Mouse (Mus musculus) adrenal gland, postnatal 4 days (tissue): ENCODE data around the gene Rhoc. TPM values are rescaled to one million over a fixed set of nuclear protein-coding genes. Genes with fewer than 3 reads are reported as not detected.
A peak's percentile ranks its signal among the peaks of the same experiment; 100 is the strongest.
"Not testable (repeated sequence)": the region's sequence is repeated elsewhere in the genome, so short reads cannot be mapped to it uniquely, and the experiment has no call there.

ENCODE experiments used
- DNase-seq, 2 experiments: peaks; one replicate each; pipeline ENCODE4 v3.0.0; 2021 to 2022; ENCODE audit warnings: low spot score in 2 of 2, mixed read lengths in 2 of 2
- total RNA-seq, 2 experiments: library from RNA; stranded (reverse); gene quantifications; 2 replicates each; pipeline ENCODE4 v1.2.3; 2021

Gene Rhoc
- total RNA-seq, 2 experiments from 2014 or later, result 190 to 195 TPM

DNA sequence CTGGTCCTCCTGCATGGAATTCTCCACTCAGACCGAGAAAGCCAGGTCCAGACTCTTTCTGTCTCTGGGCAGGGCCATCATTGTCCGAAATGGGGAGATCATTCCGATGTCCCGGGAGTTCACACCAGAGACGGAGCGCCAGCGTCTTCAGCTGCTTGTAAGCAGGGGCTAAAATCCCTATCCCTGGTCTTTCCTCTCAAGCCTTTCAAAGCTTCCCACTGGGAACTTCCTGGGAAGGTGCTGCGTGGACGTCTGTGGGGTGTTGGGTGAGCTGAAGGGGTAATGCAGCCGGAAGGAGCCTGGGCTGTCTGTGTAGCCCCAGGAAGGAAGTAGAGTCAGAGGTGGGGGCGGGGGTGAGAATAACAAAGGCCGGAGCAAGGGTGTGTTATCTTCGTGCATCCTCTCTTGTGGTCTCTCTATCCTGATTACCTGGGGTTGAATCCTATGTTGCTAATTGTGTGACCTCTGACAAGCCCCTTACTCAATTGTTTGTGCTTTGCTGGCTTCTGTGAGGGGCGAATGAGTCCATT, 4.1 kb upstream of the Rhoc start:
- DNase-seq, result no peak

DNA sequence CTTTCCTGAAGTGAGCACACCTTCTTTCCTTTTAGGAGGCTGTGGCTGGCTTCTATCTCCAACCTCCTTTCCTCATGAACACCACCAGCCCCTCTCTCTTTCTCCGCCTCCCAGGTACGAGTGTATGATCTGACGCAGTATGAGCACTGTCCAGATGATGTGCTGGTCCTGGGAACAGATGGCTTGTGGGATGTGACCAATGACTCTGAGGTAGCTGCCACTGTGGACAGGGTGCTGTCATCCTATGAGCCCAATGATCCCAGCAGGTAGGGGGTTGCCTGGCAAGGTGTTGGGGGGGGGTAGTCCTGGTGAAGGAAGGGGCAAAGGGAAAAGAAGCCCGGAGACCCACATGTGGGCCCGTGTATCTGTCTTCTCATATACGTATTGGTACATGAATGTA, 2.9 kb upstream of the Rhoc start:
- DNase-seq, result no peak

DNA sequence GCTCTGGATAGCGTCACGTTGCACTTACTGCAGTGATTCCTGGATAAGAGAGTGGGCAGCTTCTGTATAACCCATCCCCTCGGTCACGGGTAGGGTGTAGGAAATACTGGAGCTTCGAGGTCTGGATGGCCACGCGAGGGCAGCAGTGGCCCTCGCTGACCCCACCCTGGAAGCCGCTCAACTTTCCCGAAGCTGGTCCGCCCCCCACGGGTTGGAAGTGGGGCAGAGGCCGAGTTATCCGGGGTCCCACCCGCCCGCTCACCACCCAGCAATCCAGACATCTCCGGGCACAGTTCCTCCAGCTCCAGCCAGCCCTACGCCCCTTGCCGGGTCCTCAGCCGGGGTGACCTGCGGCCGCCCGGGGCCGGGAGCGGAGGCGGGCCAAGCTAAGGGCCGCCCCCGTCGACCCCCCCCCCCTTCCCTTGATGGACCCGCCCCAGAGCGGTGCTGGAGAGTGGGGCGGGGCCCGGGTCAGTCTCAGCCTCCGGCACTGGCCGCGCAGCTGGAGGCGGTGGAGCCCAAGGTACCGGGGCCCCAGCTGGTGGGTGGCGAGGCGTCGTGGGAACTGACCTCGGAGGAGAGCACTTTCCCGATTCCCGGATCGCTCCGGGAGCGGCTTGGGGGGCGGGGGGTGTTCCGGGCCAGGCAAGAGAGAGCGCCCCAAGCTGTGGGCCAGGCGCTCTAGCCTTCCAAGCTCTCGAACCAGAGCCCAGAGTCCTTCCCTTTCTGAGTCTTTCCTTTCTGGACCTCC, 561 bp downstream of the Rhoc start:
- peak in 1 of 2 experiments; percentile 72 for DNase-seq

DNA sequence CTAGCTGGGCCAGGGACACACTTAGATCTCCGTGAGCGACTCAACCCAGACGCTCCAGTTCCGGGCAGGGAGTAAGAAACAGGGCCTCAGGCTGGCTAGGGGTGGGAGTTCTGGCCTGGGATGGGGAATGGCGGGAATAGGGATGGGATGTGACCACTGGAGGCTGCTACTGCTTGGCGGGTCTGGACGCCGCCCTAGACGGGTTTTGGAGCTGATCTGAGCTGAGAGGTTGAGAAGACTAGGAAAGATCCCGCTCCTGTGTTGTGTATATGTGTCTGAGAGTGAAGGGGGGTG, 1.1 kb downstream of the Rhoc start:
- no peak for DNase-seq

DNA sequence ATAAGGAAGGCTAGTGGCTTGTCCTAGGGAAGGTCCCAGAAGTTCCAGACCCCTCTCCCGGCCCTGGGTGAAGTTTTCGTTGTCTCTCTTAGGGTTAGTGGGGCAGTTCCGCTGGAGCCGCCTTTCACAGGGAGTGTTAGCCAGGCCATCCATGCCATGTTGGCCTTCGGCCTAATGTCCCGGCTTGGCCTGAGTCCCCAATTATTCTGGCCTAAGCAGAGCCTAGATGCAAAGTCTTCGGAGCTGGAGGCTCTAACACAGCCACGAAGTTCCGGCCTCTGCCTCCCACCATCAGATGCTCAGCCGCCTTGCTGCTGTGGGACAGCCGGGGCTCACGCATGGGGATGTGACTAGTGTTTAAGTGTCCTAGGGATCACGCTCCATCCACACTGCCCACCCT, 1.6 kb downstream of the Rhoc start:
- DNase-seq, result no peak

DNA sequence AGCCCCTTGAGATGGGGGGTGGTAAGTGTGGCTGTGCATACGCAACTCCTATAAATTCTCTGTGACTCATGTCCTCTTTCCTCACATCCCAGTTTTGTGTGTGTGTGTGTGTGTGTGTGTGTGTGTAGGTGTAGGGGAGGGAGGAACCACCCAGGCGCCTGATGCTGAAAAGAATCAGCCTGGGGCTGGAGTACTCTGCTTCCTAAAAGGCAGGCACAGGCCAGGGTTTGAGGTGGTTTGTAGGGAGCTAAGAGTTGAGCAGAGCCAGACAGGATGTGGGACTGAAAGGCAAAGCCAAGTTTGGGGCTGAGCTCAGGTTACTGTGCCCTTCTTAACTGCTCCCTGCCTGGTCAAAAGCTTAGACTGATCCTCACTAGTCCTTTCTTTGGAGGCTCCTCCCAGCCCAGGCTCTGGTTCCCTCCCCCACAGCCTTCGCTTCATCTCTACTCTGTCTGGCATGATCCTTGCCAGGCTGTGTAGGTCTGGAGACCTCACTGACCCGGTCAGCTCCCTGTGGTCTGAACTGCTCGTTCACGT, 2.3 kb downstream of the Rhoc start:
- no peak for DNase-seq

DNA sequence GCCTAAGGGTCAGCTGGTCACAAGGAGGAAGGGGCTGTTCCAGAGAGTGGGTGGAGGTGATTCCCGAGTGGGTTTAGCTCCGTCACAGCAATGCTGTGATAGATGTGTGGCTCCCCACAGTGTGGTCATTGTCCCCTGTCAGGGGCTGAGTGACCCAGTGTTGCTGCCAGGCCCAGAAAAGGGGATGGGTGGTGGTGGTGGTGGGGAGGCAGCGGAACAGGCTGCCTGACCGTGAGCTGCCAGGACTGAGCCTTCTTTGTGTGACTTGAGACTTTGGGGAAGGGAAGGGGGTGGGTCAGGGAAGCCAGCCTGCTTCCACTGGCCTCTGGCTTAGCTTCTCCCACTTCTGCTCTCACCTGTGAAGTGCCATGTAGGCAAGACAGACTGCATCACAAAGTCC, 2.8 kb downstream of the Rhoc start:
- no peak for DNase-seq

DNA sequence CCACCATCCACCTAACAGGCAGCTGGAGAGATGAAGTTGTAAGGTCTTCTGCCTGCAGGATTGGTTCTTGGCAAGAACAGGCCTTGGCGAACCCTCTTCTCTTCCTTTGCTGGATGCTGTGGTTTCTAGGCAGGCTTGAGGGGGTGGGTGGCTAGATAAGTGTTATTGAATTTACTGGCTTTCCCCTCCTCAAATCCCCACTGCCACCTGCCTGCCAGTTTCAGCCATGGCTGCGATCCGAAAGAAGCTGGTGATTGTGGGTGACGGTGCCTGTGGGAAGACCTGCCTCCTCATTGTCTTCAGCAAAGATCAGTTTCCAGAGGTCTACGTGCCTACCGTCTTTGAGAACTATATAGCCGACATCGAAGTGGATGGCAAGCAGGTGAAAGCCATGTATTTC, 3.5 kb downstream of the Rhoc start:
- DNase-seq, result no peak

DNA sequence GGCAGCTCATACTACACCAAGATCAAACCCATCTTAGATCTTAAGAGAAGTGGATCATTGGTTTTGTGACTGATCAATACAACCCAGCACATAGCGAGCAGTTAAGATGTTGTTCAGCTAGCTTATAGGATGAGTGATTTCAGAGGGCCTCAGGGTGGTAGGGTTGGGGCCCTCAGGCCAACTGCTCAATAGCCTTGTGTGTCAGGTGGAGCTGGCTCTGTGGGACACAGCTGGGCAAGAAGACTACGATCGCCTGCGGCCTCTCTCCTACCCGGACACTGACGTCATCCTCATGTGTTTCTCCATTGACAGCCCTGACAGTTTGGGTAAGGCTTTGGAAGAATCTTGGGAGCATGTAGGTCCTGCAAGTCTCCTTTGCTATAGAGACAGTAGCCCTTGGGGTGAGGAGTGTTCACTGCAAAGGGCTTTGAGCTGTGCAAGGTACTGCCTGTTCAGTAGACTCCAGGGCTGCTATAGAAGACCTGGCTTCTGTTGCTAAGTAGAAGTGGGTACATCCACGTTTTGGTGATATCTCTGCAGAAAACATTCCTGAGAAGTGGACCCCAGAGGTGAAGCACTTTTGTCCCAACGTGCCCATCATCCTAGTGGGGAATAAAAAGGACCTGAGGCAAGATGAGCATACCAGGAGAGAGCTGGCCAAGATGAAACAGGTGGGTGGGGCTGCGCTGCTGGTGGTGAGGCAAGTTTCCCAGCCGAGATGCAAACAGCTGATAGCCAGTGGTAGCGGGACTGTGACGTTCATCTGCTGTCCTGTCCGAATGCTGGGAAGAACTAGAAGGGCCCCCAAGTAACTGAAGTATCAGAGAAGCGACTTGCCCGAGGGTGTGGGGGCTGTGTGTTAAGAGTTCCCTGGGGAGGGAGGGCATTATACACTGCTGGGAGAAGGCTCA, 4.4 kb downstream of the Rhoc start:
- no peak for DNase-seq

DNA sequence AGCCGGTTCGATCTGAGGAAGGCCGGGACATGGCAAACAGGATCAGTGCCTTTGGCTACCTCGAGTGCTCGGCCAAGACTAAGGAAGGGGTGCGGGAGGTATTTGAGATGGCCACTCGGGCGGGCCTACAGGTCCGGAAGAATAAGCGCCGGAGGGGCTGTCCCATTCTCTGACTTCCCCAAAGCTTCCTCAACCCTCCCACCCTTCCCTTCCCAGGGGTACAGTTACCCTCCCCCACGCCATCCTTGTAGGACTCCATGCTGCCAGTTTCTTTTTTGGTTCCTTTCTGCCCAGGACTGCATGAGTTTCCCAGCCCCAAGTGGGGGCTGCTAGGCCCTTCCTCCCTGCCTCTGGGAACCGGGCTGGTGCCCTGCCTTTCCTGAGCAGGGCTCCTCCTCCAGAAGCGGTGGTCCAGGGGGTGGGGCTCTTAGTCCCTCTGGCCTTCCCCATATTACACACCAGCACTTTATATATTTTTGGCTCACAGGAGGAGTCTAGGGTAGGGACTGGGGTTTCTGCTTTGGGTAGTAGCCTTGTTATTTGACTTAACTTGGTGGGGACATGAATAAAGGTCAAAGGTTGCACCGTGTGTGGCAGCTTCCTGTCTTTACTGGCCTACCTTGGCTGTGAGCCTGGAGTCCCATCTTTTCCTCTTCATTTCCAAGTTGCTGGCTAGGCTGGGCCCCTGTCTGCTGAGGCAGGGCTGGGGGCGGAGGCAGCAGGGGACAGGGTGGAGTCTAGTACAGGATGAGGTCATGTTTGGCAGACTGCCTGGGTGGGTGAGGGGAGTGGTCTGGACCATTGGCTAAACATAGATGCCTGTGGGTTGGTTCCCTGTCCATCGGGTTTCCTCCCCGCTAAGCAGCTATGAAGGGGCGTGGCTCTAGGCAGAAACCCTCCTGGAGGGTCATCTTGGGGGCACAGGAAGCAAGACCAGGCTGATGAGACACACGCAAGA, 6.0 kb downstream of the Rhoc start:
- peak; percentile 83 to 88 for DNase-seq

DNA sequence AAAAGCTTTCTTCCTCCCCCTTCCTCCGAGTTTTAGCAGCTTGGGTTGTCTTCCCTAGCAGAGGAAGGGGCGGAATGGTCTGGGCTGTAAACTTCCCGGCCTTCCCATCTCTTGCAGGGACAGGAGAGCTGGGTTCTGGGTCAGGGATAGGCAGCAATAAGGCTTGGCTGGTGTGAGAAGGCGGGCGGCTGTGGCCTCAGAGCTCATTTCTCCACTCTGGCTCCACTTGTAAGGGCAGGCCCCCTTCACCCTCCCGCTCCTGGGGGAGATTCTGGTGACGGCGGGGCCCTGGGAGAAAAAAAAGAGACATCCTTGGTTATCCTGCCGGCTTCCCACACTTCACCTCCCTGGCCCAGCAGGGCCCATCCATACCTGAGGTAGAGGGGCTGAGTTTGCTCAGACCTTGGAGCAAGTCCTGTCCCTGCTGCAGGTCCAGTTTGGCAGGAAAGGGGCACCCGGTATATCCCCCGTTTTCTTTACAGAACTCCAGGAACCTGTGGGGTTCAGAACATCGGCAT, 6.8 kb downstream of the Rhoc start:
- no peak for DNase-seq

DNA sequence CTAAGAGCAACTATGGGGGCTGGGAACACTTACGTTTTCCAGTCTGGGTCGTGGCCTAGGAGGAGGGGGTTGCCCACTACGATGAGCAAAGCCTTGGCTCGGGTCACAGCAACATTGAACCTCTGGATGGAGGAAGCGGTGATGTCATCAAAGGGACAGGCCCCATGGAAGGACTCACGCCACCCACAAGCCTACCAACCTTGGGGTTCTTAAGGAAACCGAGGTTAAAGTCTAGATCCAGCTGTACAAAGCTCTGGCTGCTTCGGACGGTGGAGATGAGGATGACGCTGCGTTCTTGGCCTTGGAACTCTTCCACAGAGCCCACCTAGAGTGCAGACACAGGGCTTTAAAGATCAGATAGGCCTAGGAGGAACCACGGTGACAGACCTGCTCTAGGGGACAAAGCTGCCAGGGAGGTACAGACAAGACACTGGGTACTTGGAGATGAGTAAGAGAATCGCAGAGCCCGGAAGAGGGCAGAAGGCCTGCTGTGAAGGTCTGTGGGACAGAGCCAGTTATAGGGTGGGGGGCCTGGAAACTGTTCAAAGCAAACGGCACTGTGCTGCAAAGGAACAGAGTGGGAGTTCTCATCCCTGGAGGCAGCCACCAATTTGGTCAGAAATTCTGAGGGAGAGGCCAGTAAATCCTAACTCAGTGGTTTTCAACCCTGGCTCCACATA, 7.6 kb downstream of the Rhoc start:
- no peak for DNase-seq

DNA sequence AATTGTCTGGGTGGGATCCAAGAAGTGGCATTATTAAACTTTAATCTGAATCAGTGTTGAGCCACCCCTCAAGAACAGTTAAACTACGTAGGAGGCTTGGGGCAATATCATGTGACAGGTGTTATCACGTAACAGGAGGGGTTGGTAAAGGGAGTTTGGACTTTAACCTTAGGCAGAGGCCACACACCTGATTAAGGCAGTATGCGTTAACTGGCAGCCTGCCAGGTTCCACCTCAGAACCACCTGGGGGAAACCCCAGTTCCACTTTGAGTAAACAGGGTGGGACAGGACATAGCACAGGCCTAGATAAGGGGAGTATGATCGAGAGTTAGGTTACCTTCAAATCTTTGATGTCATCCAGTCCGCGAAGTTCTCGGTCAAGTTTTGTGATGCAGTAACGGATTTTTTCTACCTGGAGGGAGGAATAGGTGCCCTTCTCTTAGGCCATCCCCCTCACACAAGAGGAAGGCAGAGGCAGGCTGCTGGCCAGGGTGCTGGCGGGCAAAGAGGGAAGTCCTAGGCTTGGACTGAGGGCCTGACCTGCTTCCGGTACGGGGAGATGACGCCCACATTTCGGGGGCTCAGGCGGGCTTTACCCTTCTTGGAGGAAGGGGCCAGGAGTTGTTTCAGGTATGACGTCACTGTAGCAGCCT, 8.4 kb downstream of the Rhoc start:
- no peak for DNase-seq

DNA sequence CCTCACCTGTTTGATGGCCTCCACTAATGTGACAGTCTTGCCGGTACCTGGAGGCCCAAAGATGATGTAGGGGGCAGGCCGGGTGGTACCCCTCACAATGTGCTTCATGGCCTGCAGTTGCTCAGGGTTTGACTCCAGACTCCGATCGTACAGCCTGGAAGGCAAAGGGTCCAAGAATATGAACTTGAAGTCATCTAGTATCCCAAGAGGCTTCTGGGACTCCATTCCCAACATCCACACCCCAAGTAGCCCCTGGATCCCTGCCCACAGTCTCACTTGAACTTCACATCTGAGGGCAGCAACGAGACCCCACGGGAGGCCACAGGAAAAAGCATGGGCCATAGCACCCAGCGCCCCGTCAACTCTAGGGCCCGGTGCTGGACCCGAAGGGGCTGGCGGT, 12.5 kb downstream of the Rhoc start:
- no peak for DNase-seq

DNA sequence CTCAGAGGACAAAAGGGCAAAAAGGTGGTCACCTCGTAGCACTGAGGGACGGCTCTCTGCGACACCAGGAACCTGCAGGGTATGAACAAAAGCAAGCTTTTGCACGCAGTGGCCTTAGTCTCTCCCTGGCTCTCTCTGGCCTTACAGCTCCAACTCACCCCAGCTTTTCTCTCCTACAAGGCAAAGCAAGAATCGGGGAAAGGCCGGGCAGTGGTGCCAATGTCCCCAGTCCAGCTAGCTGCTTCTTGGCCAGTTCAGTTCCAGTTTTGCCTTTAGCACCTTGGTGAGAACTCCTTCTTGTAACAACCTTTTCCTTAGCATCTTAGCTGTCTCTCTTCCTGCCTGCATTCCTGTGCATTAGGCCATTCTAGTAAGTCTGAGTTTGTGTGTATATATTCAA, 13.3 kb downstream of the Rhoc start:
- DNase-seq, result no peak

DNA sequence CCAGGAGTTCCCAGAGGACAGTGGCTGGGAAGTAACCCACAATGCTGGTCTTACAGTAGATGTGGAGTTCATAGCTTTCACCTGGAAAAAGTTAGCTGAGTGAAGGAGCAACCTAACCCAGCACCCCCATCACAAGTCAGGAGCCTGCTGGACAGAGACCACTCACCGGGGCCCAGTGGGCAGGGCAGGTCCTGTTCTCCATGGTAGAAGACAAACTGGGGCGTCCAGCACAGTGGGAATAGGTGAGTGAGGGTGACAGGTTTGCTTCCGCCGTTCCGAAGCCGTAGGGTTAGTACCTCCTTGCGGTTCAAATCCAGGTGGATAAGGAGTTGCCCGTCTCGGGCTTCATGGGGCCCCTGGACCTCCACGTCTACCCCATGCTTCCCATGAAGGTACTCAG, 16.1 kb downstream of the Rhoc start:
- DNase-seq, result no peak

DNA sequence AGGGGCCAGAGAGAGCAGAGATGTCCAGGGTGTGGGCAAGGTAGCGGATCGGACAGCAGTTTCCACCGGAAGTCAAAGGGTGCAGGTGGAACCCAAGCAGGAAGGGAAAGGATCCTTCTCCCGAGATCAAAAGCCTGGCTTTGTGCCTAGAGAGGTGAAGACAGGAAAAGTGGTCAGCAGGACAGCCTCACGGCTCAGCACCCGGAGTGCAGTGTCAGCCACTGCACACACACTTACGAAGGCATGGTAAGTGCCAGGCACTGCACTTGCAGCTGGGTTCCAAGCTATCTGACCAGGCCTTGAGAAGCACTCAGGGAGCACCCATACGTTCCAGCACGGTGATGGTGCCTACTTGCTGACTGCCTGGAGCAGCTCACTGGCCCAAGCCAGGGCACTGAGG, 17.4 kb downstream of the Rhoc start:
- no peak for DNase-seq

DNA sequence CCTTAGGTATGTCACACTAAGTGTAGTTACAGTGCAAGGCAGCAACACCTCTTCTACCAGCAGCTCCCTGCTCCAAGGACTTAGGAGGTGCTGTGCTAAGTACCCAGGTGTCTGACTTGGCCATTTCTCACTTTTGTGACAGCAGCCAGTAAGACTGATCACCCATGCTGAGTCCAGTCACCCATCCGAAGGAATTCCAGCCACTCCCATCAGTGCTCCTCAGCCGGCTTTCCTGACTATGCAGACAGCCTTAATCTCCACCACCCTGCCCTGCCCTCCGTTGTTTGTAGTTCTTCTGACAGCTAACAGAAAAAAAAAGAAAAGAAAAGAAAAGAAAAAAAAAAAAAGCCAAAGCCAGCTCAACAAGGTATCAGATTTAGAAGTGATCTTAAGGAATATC, 23.6 kb downstream of the Rhoc start:
- DNase-seq, result no peak

DNA sequence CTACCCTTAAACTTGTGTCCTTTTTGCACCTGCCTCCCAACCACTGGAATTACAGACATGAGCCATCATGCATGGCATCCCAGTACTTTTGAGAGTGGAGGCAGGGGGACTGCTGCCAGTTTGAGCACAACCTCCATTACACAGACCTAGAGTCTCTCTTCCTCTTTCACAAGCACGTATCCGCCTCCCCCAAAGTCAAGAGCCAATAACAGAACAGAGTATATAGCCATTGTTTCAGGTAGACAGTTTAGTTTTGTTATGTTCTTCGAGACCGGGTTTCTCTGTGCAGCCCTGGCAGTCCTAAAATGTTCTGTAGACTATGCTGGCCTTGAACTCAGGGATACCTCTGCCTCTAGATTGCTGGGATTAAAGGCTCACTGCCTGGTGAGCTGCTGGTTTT, 24.1 kb downstream of the Rhoc start:
- DNase-seq, result no peak

DNA sequence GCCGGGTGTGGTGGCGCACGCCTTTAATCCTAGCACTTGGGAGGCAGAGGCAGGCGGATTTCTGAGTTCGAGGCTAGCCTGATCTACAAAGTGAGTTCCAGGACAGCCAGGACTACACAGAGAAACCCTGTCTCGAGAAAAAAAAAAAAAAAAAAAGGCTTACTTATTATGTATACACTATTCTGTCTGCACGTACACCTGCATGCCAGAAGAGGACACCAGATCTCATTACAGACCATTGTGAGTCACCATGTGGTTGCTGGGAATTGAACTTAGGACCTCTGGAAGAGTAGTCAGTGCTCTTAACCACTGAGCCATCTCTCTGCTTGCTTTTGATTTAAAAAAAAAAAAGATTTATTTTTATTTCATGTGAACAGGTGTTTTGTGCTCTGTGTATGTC, 25.1 kb downstream of the Rhoc start:
- not testable (repeated sequence) for DNase-seq
